Mouse (Mus musculus) thymus, postnatal 4 days (tissue): ENCODE measurements at regions not wholly inside any gene's neighbourhood (a gene's known extent, or its start where the extent isn't known, plus 50 kb on each side); places are given as distances from the start of the nearest gene placed in this dataset.

Experiments used
- DNase-seq: peaks from one replicate; pipeline ENCODE4 v3.0.0; 2021

DNA sequence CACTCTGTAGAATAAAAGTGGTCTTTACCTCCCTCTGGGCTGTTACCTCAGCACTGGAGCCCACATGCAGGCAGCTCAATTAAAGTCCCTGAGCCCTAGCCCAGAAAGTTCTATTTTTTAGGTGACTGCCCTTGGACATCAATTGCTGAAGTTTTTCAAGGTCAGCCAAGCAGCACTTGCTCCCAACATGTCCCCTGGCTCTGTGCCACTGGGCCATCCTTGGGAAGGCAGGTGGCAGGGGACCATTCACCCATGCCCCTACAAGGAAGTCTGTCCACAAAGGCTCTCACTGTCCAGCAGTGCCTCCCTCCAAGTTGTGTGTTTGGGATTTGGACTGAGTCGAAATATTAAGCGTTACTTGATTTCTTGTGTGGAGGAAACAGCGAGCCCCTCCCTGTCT is 112.6 kb upstream of the Kazn start:
- DNase-seq = no peak

DNA sequence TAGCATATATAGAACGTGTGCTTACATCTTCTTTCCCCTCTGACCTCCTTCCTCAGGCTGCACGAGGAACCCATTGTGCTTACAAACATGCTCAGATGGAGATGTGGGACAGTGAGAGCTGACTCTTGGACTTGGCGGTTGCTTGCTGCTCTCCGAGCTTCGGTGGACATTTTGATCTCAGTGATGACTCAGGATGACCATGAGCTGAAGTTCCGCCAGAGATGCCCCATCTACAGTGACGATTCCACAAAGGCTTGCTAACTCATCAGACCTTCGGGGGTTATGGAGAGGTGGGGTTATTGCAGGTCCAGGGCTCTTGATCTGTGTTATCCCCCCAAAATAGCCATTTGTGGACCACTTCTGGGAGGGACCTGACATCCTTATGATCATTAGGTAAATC is 111.8 kb upstream of the Kazn start:
- DNase-seq = no peak

DNA sequence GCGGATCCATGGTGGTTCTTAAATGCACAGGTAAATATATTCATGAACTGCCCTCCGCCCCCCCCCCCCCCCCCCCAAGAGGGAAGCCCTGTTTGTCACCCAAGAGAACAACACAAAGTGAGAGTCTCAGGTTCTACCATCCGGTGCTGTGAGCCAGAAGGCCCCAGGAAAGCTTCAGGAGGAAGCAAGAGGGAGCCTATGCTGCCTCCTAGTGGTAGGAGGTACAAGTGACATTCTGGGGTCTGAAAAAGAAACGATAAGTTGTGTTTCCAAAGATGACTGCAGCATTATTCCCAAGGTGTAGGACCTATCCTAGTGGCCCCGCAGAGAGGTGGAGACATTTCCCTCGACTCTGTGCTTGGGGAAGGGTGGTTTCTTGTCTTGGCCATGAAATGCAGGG is 109.7 kb upstream of the Kazn start:
- DNase-seq = peak; percentile 34

DNA sequence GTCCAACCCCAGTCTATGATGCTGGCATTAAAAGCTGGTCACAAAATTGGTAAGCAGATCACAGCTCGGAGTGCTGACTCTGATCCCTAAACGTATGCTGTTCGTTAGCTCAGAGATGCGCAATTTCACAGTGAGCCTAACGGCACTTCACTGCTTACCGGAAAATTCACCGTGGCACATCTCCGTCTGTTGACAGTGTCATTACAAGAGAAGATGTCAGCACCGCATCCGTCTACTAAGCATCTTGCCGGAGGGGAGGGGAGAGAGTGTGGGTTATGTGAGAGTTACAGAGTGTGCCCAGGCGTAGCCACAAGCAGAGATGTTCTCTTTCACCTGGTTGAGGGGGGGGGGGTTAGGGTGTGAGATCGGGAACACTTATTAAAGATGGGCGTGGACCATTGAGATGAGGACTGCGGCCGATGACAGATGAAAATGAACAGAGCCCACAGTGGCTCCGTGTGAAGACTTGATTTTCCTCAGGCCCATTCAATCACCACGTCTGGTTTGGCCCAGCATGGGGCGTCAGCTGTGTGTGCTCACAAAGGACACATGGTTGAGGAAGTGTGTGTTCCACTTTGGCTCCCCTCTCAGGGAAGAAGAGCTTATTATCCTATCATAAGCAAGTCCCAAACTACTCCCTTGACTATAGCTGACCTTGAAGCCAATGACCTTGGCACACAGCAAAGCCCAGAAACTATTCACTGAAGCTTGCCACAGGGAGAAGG is 103.4 kb upstream of the Kazn start:
- no peak for DNase-seq

DNA sequence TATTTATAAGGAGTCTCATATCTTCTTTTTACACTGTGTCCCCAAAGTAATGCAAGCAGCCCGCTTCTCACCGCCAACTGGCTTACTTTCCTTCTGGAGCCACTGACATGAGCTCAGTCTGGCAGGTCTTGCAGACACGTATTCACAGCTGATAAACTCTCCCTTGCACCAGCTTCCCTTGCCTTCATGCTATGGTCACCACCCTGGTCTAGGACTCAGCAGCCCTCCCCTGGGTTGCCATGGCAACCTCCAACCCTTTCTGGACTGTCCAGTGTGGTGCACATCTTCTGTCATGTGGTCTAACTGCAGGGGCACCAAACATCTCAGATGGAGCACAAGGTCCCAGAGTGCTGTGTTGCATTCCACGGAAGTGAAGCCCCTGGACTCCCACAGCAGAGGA is 102.1 kb upstream of the Kazn start:
- DNase-seq = no peak

DNA sequence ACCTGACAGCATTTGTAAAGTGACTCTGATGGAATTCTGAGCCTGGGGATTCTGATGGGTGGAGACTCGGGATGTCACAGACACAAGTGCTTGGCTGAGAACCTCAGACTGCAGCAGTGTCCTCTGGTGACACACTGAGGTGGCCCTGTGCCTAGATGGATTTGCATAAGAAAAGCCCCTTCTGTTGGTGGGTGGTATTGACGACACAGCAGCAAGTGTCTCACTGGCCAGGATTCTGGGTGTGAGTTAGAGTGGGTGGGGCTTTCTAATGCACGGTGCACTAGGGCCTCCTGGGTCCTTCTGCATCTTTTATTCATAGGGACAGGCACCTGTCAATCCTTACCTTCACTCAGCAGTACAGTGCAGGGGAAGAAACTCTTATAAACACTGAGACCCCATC is 100.9 kb upstream of the Kazn start:
- DNase-seq = no peak

DNA sequence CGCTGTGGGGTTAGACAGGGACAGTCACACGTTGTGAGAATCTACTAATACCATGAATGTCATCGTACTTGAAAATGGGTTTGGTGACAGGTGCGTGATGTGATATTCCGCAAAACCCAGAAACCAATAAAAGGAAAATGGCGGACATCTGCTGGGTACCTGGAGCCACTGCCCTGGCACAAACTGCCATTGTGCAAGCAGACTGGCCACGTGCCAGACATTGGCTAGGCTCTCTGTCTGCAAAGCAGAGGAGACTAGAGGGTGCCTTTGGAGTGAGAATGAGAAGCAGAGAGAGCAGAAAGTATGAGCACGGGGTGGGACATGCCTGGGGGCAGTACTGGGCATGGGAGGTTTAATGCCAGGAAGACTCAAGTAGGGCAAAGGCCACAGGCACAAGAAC is 98.5 kb upstream of the Kazn start:
- DNase-seq = no peak

DNA sequence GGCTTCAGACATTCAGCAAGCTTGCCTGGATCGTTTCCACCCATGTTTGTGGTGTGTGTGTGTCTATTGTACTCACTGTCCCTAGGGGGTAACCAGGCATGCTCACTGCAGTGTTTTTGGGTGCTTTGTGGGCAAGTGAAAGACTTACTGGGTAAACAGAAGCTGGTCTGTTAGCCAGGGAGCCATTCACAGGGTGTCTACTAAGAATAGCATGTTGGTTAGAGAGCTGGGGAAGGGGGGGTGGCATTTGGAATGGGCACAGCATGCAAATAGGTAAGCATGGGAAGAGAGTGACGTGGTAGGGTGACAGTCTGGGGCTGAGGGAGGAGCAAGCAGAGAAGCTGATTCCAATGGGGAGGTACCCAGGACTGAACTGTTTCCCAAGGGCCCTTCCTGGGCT is 97.7 kb upstream of the Kazn start:
- no peak for DNase-seq

DNA sequence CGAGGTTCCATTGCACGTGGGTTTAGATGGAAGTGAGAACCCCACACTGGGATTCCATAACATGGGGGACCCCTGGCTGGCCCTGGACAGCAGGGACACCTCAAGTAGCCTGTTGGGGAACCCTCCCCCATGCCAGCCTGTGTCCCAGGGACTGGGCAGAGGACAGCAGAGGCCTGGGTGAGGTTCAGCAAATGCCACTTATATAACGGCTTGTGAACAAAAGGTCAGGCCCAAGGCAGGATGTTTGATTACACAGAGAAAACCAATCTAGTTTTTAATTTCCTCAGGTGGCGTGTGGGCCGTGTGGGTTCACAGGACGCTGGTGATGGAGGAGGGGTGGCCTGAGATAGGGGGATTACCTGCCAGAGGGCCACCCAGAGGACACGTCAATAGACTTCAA is 94.9 kb upstream of the Kazn start:
- DNase-seq = no peak

DNA sequence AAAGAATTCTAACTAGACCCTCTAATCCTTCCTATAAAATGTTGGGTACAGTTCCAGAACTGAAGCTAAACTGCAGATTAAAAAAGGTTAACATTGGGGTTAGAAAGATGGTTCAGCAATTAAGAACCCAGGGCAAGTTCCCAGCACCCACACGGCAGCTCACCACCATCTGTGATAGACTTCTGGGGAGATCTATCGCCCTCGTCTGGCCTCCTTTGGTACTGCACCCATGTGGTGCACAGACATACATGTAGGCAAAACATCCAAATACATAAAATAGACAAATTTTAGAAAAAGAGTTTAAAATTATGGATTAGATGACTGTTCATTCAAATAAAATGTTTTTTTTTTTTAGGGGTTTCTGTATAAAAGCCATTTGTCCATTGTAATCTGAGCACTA is 91.4 kb upstream of the Kazn start:
- DNase-seq = peak; percentile 12

DNA sequence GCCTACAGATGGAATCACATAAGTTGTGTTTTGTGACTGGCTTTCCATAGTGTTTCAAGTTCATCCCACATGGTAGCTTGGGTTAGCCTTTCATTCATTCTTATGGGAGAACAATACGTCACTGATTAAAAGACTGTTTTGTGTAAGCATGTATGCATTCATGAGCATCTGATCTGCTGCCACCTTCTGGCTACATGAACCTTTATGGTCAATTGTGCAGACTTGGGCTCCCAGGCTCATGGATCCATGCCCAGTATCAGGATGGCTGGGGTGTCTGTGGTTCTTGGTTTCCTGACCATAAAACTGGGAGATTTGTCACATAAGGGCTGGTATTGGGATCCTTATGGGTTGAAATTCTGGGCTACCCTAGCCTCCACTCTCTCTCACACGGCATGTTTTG is 90.4 kb upstream of the Kazn start:
- no peak for DNase-seq

DNA sequence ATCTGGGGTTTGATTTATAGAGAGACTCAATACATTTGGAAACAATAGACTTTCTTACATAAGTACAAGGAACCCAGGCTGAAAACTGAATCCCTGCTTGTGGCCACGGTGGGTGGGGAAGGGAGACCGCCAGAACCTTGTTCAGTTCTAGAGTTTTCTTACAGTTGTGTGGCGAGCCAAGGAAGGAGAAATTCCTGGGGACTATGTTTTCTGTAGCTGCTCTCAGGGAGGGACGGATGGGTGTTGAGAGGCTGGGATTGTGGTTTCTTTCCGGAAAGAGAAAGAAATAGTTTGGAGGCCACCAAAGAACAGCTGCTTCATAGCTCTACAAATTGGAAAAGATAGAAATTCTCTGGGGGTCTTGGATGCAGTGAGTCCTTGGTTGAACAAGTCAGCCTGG is 87.3 kb upstream of the Kazn start:
- no peak for DNase-seq

DNA sequence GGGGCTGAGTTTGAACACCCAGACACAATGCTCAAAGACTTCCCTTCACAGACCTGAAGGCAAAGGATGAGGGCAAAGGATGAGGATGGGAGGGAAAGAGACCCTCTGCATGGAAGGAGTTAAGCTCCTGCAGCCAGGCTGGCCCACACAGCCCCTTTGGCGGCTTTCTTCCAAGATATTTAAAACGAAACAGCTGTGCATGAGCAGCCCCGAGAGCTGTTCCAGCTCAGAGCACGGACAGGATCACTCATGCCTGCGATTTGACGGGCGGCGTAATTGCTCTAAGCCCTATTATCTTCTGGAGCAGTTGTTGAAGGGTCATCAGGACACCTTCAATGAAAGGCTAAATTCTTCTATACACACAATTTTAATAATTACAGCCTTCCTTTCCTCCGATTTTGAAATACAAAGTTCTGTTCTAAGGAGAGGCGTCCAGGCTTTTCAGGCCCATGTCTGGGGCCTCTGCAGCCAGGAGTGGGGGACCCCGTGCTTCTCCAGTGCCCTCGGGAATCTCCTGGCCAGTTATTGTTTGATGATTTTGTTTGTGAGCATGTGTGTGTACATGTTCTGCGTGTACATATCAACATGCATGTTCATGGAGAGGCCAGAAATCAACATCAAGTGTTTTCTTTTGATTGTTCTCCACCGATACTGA is 82.1 kb upstream of the Kazn start:
- DNase-seq = no peak

DNA sequence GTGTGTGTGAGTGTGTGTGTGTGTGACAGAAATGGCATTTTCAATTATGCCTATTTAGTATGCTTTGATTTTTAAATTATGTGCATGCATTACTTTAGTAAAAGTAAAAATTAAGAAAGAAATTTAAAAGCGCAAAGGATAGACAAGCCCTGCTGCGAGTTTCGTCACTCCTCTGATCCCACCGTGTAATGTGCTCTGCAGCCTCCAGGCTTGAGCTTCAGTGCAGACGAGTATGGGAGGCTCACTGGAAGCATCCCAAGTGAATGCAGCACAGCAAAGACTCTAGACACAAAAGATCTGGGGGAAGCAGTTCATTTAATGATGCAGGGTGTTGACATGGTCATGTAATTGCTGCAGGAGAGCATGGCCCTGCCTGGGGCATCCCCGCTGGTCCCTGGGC is 71.1 kb upstream of the Kazn start:
- no peak for DNase-seq

DNA sequence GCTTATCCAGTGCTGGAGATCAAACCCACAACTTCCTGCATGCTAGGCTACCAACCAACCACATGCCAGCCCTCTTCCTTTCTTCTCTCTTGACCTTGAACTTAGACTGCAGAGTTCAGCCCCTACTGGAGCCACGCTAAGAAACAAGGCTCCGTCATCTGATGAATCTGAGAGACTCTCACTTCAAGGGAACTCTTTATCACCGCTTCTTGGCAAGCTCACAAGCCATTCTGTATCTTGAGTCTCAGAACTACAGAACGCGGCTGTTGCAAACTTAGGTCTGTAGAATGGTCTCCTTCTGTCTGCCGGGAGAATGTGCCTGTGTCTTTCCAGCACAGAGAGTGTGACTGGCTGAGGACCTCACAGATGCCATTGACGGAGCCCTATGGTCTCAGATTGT is 69.1 kb upstream of the Kazn start:
- no peak for DNase-seq

DNA sequence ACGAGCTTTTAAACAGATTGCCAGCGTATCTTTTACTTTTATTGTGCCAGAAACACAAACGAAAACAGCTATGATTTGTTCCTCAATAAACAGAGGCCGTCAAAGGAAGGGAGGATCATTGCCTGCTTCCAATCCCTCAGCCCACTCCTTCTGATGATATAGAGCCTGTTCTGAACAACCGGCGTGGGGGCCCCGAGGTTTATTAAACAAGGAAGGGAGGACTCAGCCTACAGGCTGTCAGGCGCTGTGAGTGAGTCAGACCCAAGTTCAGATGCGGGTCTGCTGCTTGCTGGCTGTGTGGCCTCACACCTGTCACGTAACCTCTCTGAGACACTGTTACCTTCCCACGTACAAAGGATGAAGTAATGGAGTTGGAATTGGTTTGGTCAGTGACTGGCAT is 68.1 kb upstream of the Kazn start:
- DNase-seq = no peak

DNA sequence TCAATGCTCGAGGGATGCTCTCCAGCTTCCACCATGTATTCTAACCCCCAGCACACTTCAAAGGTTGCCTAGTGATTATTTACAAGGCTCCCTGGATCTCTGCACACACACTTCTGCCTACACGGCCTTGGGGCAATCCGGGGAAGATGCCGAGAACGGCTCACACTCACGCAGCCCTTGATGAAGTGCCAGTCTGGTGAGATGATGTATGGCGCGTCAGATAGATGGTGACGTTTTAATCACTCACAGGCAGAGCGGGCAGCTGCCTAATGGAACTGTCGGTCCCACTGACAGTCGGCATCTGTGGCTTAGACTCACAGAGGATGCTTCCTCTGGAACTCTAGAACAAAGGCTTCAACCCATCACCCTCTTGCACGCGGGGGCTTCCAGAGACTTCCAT is 66.9 kb upstream of the Kazn start:
- DNase-seq = no peak

DNA sequence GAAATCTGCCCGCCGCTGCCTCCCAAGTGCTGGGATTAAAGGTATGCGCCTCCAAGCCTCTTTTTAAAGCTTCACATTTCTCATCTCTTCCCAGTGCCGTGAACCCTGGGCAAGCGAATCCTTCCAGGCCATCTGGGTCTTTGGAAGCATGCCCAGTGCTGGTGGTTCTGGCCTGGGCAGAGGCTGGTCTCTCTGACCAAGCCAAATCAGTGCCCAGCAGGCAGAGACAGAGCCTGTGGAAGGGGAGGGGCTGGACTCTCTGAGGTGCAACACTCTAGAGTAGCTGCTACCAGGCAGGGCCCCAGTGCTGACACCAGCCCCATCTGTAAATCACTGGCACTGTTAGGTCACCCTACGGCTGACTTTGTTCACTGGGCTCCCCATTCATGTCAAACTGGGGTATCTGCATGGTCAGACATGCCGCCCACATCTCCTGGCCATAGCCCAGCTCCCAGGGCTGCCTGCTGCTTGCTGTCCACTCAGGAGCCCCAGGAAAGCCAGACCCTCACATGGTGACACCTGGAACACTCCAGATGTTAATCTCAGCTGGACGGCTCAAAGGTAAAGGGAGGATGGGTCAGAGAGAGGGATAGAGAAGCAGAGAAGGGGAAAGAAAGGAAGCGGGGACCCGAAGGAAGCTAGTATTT is 64.3 kb upstream of the Kazn start:
- DNase-seq = no peak

DNA sequence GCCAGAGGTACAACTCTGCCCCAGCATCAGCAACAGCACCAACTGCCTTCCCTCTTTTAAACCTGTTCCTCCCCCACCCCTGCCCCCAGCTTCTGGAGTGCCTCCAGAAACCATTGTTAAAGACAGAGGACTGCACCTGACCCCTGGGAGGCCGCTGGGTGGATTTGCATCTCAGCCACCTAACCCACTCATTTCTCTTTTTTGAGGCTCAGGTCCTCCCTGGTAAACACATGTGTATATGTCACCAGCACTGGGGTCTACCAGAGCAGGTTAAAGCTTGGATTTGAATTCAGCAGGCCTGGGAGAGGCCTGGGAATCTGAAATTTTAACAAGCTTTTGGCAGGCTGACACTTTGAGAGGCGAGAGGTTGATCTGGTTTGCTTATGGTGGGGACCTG is 63.5 kb upstream of the Kazn start:
- no peak for DNase-seq

DNA sequence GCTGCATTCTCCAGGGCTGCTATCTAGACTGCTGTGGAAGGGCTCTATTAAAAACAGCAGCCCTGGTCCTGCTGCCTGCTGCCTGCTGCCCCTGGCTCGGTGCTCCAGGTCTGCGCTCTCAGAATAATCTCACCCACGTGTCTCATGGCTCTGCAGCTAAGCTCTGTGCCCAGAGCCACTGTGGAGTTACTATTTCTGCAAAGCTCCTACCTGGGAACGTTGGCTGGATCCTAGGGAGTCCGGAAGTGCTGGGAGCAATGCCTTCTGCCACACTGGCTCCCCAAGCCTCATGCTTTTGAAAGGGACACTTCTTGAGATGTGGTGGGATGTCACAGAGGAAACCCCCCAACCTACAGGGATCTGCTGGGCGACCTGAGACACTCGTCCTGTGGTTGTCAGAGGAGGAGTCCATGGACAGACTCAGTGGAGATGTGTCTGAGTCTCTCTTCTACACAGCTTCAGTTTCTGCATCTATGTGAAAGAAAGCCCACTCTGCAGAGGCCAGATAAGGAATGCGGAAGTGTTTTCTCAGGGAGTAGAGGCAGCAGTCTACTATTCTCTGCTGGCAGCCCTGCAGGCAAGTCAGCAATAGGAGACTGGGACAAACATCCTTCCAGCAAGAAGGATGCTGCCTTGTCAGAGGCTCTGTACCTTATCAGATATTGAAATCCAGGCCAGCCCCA is 63.0 kb upstream of the Kazn start:
- DNase-seq = no peak

DNA sequence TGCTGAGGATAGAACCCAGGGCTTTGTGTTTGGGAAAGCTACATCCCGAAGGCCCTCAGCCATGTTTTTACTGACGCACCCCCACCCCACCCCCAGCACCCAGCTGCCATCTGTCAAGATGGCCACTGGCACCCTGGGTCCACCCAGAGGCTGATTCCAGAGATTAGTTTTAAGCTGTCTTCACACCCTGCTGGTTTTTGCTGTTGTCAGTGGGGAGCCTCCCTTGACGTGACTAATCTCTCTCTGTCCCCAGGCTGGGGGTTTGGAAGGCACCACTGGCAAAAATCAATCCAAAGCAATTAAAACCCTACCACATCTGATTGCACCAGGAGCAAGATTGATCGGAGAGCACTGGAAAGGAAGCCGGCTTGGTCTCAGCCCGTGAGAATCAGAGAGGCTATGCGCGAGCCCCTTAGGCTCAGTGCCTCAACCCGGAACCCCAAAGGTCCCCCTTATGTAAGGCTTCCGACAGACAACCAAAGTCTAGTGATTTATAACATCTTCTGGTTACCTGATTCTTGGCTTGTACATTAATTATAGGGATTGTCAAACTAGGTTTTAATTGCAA is 59.7 kb upstream of the Kazn start:
- DNase-seq = no peak

DNA sequence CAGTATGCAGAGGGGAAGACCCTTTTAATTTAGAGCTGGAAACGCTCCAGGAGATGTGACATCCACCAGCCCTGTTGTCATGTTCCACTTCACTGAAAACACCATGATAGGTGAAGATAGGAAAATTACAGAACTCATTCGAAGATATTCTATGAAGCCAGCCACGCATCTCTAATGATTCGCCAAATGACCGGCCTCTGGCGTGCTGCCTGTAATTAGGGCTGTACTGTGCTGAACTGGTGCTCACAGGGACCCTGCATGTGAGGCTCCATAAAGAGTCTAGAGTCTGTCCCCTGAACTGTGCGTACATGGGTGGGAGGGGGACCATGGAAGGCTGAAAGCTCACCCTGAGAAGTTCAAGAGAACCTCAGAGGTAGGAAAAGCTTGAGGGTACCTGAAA is 53.6 kb upstream of the Kazn start:
- DNase-seq = no peak

DNA sequence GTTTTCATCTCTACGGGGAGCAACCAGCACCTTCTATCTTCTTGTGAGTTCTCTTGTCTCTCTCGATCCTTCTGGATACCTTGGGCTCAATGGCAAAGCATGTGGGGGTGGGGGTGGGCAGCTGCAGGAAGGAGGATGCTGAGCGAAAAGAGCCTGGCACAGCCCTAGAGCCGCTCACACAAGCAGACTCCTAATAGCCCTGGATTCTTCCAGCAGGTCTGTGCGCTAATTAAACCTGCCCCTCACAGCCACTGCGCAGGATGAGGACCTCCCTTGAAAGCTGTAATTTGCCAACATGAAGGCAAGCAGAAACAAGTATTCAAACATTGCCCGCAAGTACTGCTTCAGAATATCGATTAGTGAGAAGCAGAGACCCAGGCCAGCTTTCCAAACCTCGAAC is 53.1 kb upstream of the Kazn start:
- no peak for DNase-seq

DNA sequence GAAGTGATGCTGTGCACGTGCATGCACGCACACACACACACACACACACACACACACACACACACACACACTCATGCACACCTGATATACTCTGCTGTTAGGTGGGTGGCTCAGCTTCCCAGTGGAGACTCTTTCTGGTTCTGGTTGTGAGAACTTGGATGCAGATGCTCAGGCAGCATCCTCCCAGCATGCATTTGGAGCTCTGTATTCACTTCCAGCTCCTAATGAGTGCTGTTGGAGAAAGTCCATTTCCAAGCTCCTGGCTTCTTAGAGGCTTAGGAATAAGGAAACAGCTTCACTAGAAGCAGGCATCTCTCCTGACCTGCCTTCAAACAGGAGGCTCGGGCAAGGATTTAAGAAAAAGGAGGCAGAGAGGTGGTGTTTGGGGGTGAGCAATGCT is 52.2 kb upstream of the Kazn start:
- no peak for DNase-seq
